Mouse (Mus musculus): ENCODE results near the gene Gm20388.
A peak's percentile ranks its signal among the peaks of the same experiment; 100 is the strongest.

Gene Gm20388

DNA sequence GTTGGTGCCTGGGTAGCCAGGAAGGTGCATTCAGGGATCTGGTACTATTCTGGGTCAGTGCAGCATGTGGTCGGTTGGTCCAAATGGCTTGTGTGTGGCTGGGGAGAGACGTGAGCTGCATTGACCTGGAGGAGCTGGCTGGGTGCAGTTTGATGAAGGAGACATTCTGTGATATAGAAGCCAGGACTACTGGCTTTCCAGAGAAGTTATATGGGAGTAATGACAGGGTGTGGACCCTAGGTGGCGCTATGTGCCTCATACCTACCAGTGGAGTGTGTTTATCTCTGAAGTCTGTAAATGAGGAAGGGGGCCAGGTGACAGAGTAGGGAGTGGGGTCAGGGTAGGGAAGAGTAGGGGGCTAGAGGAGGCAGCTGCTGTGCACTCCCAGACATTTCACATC, 1839.9 kb downstream of the Gm20388 start:
- no peak for DNase-seq

DNA sequence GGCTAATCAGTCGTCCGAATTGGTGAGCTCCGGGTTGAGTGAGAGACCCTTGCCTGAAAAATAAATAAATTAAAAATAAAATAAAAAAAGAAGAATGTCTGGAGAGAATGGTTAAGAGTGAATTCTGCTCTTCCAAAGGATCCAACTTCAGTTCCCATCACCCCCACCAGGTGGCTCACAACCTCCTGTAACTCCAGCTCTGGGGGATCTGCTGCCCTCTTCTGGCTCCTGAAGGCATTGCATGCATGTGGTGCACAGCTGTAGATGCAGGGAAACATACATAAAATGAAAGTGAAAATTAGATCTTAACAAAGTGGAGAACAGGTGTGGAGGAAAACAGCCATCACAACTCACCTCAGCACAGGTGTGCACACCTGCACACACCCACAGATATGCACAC, 1840.8 kb downstream of the Gm20388 start:
- peak; percentile 59 to 82 for DNase-seq

DNA sequence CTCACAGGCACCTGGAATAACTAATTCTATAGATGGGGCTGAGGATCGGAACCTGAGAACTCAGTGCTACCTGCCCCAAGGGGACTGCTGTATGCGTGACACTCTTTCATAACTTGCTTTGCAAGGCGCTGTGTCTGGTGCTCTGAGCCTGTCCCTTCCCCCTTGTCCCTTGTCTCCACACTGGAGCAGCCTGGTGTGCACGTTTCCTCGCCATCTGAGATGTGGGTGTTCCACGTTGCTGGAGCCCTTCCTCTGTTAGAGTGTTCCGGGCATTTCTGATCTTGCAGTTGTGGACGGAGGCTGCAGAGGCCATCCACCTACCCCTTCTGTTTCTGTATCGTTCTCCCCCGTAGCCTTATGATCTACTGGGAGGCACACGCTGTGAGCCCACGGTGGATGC, 1847.8 kb downstream of the Gm20388 start:
- DNase-seq: no peak

DNA sequence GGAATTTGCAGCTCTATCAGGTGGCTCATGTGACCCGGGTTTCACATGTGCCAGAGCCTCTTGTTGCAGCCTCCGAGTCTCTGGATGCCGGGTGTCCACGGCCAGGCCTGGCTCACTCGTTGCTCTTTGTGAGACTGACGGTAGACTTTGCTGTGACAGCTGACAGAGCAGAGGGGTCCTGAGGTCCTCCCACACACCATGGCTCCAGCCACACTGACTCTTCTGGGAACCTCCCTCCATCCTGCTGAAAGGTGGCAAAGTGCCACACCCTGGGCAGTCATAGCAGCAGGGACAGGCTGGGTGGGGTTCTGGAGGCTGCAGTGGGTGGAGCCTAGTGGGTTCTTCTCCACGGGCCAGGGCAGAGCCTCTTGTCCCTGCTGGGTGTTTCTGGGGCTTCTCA, 1849.8 kb downstream of the Gm20388 start:
- no peak for DNase-seq

DNA sequence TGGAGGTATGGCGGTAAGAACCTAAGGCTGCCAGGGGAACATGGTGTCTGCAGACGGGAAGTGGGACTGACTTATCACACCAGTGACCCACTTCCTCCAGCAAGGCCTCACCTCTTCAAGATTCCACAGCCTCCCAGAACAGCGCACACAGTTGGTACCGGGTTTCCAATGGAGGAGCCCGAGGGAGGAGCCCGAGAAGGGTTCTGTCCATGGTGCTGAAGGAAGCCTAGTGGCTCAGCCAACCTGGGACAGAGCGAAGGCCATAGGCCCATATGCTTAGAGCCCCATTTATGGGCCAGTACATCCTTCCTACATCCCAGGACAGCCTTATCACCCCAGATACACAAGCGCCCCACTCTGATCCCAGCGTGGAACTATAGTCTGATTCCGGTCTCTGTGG, 1850.8 kb downstream of the Gm20388 start:
- peak in 1 of 2 experiments; percentile 39 for DNase-seq

DNA sequence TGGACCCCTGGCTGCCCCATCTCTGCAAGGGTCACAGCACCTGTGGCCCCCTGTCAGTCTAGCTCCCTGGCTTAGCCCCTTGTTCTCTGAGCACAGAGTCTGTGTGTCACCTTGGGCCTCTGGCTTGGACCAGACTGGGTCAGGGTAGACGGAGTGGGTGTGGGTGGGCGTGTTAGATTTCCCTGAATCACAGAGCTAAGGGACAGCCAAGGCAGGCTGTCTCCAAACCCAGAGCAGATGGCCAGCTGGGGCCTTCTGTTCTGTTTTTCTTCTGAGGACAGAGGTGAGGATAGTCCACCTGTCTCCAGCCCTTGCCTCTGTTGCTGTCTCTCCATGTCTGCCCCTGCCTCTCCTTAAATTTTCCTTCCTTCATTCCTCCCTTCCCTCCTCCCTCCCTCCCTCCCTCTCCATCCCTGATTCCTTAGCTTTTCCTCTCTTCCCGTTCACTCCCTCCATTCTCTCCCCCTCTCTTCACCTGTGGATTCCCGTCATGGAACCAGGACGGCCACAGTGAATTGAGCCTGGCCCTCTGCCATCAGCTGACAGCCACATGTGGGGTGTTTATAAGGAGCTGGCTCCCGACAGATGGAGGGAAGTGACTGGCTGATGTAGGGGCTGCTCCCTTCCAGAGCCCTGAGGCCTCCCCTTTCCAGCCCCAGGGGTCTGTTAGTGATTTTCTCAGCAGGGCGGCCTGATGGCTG, 1852.5 kb downstream of the Gm20388 start:
- DNase-seq: no peak

DNA sequence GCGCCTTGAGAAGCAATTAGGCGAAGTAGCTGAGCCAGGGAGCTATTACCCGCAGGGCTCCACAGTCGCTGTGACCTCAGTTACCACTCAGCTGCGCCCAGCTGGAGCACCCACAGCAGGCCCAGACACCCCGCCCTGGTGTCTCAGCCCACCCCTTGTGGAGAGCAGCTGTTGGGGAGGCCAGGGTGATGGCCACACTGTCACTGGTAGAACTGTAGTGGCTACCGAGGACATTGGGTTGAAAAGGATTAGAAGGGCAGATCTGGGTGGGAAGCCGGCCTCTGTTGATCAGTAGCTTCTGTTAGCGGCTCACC, 1853.0 kb downstream of the Gm20388 start:
- DNase-seq: no peak

DNA sequence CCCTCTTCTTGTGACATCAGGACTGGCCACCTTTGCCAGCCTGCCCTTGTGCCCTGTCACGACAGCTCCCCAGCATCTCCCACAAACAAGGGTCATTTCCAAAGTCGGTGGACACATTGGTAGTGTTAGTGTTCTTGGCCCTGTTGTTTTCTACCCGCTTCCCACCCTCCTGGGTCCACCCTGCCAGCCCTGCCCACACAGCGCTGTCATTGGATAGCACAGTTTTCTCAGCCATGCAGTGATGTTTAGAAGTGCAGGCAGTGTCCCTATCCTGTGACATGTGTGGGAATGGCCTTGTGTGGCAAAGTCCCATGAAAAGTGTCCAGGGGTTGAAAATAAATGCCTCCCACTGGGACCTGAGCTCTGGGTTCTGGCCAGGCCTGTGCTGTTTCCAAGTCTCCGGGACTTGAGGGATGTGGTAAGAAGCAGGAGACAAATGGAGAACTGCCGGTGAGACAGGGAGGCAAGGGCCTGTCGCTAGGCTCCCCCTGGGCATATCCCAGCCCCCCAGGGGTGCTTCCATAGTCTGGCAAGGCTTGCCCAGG, 1855.0 kb downstream of the Gm20388 start:
- no peak for DNase-seq

DNA sequence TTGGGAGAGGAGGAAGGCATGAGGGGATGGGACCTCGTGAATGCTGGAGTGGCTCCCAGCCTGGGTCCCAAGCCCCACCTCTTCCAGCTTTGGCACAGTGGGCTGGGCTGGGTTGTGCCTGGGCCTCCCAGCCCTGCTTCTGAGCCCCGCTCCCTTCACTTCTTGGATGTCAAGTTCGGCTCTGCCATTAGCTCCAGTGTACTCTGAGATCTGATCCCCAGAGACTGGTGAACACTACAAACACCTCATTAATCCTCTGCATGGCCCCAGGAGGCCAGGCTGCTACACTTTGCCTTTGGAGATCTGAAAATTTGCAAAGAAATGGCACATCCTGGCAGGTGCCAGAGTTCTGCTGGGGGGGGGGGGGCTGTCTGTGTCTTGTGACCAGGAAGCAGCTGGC, 1858.5 kb downstream of the Gm20388 start:
- DNase-seq: peak in 1 of 2 experiments; percentile 39

DNA sequence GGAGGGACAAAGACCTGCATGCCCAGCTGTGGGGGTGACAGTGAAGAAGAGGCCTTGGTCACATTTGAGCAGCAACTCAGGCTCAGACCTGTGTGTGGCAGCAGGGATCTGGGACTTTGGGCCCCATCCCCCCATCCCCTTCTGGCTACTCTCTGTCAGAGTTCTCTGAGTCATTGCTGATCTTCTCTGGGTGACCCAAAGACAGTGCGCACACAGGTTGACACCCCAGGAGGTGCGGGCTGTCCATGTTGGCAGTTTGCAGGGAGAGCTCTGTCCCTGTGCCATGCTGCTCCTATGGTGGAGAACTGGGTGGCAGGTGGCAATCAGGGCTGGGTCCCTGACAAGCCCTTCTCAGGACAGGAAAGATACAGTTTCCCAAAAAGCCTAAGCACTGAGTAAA, 1859.0 kb downstream of the Gm20388 start:
- DNase-seq: no peak

DNA sequence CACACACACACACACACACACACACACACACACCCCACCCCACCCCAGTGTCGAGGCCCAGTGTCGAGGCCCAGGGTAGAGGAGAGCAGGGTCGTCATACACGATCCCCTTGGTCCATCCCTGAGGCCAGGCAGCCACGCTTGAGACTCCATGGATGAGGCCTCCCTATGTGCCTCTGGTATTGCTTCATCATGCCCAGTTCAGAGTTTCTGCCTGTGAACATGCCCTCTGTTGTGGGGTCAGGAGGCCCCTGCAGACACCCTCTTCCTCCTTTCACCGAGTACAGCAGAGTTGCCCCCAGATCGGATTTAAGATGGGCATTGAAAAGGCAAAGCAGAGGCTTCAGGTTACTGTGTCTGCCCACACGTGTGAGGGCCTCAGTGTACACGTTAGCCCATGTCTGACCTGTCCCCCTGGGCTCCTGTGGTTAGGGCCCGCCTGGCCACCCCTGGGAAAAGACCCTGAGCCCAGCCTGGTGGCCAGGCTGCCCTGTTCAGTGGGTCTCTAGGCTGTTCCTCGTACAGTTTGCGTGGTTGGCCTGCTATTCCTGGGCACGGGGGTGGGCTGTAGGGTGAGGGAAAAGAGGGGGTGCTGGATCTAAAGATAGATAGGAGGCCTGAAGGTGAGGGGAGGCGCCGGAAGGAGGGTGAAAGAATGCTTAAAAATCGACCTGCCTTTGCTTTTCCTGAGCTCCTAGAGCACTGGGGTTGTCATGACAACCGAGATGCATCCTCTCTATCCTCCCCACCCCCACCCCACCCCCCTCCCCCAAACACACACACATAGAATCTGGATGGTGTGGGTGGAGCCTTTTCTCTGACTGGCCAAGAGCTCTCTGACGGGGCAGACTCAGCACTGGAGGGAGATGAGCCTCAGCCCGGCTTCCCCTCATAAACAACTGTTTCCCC, 1860.5 kb downstream of the Gm20388 start:
- DNase-seq: no peak

DNA sequence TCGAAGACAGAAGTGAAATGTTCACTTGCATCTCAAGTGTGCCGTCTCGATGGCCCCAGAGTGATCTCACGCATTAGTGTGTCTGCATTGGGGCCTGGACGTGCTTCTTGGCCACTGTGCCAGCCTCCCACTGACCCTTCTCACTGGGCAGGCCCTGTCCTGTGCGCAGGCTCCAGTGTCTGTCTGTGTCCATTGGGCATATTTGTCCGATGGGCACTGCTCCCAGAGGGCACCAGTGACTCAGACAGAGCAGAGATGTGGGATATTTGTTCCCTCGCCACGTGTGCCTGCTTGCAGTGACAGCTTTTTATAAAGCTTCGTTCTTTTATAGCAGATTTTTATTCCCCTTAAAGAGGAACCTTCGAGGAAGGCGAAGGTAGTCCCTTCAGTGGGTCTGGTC, 1863.2 kb downstream of the Gm20388 start:
- no peak for DNase-seq

DNA sequence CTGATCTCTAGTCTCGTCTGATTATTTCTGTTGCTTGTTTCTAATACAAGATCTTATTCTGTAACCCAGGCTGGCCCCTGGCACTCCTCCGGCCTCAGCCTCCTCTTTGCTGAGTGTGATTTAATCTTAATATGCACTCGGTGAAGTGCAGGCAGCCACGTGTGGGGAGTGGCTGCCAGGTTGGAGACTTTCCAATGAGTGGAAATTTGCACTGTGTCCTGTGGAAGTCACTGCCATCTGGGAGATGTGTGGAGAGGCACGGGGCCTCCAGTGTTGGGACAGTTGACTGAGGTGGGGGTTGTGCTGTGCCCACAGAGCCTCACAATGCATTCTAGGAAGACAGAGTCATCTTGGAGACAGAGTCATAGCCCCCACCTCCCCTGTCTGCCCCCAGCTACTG, 1871.9 kb downstream of the Gm20388 start:
- DNase-seq: no peak

DNA sequence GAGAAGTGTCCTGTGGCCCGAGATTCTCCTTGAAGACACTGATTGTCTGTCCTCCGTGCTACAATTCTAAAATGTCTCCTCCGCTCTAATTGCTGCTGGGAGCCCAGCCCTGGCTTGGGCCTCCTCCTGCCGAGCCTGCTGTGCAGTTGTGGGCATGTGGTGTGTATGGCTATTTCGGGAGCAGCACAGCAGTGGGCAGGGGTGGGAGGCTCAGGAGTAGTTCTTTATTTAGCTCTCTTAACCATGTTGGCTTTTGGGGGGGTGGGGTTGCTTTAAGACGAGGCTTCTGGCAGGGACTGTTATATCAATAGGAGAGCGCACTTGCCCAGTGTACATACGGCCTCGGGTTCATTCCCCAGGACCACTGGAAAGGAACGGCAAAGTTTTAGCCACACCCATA, 1875.9 kb downstream of the Gm20388 start:
- DNase-seq: no peak

DNA sequence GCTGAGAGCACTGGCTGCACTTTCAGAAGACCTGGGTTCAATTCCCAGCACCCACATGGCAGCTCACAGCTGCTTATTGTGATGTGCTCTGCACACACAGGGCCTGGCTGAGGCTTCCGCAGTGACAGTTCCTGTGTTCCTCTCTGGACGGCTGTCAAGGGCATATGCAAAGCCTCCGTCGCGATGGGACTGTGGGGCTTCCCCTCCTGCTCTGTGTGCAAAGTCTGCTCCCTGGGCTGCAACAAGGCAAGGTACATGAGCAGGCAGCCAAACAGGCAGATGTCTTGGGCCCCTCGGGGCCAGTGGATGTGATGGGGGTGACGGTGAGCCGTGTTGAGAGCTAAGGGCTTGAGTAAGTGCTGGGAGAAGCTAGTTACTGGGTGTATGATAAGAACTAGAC, 1878.1 kb downstream of the Gm20388 start:
- no peak for DNase-seq

DNA sequence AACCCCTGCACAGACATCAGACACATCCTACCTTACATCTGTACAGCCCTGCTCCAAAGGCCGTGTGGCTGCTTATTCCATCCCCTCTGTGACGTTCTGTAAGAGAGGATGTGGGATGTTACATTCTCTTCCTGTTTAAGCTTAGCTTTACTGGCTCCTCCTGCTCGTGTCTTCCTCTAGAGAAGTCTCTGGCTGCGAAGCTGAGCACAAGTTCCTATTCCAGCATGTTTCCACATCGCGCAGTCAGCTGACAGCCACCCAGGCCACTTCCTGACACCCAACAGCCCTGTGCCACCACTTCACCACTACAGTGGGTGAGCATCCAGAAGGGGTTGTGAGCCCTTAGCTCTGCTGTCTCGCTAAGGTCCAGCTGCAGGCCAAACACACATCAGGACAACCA, 1881.5 kb downstream of the Gm20388 start:
- DNase-seq: peak; percentile 65 to 71

DNA sequence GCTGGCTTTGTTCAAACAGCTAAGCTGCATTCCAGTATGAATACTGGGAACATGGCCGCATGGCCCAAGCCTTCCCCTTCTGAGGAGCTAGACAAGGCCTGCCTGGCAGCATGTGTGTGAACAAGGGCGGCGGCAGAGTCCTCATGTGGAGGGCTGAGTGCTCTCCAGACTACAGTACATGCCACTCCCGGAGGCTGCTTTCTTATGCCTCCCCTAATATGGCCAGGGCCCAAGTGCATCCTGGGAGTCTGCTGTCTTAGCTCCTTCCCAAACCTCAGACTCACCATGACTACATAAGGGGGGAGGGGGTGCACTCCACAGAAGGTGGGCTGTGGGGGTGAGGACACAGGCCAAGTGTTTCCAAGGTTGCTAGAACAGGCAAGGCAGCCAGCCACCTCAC, 1882.0 kb downstream of the Gm20388 start:
- peak; percentile 59 to 83 for DNase-seq

DNA sequence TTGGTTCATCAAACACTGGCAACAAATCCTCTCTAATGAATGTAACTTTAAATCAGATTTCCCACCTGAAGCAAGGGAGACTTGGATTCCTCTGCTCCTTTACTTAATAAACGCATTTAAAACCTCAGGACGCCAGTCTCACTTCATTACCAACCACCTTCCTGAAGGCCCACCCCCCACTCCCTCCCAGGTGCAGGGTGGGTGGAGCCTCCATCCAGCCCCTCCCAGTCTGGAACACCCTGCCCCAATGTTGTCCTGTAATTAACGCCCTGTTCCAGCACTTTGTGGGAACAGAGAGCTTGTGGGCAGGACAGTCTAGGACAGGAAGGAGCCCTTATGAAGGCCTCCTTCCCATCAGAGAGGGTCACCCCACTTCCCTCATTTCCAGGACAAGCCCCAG, 1883.5 kb downstream of the Gm20388 start:
- no peak for DNase-seq

DNA sequence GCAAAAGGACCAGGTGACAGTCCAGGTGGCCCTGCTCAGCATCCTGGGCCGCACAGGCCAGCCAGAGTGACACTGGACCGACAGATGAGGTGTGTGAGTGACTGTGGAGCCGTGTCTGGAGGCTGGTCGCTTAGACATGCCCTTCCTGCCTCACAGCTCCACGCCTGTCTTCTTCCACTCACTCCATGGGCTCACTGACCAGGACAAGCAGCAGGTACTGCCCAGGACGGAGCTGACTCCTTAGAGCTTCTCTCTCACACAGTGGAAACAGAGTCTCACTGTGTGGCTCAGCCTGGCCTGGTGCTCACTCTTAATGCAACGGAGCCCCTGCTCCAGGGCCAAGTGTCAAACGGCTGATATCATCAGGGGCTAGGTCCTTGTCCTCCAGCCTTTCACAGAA, 1884.8 kb downstream of the Gm20388 start:
- DNase-seq: no peak

DNA sequence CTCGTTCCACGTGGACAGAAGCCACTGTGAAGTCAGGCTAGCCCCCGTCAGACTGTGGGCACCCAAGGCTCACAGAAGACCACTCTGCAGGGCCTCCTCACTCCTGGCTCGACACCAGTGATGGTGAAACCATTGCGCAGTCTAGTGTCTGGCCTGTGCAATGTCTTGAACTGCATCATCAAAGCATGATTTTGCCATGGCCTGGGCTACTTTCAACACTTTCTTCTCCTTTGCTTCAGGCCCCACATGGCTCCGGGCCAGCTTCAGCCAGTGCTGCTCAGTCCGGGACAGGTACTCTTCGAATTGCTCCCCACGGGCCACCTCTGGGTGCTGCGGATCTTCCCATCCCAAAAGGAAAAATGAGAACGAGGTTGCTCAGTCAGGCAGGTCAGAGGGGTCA, 1885.8 kb downstream of the Gm20388 start:
- peak; percentile 39 to 41 for DNase-seq

DNA sequence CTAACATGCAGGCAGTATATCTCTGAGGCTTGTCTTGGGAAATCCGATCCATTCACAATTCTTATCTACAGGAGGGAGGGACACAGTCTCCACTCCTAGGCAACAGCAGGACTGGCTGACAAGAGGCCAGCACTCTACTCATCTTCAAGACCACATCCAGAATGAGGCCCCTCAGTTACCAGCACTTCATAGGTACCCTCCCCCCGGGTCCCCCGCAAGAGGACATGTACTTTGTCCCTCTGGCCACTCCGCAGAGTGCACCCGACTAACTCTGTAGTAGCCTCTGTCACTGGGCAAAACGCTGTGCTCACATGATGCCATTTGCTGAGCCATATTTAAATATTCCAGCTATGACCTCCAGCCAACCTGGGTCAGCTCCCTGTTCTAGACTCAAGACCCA, 1887.8 kb downstream of the Gm20388 start:
- DNase-seq: no peak

DNA sequence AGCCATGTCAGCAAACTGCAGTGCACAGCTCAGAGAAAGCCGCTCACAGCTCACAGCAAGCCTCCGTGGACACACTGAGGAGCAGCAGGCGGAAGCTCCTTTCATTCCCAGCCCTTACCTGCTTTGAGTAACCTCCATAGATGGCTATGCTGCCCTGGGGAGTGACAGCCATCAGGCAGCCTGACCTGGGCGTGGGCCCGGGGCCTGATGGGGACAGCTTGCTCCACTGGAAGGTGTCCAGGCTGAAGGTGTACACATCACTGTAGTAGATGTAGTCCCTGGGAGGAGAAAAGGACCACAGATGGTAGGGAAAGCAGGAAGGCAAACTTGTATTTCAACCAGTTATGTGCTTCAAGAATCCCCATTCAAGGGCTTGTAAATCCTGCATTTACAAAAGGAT, 1894.2 kb downstream of the Gm20388 start:
- DNase-seq: no peak

DNA sequence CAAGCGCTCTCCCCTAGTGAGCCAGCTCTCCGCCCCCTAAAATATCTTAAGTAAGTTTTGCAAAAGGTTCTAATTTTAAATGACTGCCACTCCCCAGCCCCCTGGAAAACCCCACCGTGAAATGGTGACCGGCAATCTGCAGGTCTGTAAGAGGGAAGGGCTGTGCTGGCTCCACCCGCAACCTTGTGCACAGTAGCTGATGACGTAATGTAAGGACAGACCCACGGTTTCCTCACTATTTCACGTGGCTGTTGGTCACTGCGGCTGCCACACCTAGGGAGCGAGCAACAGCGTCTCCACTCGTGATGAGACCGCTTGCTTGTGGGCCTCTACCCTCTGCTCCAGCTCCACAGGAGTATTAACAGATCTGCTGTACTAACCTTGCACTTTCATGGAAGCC, 1895.5 kb downstream of the Gm20388 start:
- peak in 1 of 2 experiments; percentile 45 for DNase-seq

DNA sequence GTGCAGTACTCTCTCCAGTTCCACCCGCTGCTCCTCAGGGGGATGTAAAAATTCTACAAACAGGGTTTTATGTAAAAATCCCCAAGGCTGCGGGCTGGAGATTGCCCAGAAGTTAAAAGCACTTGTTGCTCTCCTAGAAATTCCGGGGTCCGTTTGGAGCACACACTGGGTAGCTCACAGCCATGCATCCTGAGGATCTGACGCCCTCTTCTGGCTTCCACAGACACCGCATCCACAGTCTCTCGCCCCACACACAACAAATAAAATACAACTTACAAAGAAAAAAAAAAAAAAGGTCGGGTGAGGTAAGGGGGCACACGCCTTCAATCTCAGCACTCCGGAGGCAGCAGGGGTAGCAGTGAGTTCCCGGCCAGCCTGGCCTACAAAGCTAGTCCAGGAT, 1897.4 kb downstream of the Gm20388 start:
- DNase-seq: no peak
